14 mouse cellular contexts compared by ENCODE assay signal in genomic region chr9:108752142-108752920, GRCm38 (mm10).
"Had no signal": no experiment of that assay in that cellular context is flagged by ENCODE, and none has a peak within 500 bp of the region (broad histone marks: within the 10 kb centered on the region; RNA-seq: fewer than 3 reads in every experiment).

No protein-coding gene starts in this region.

- H3K27ac ChIP-seq: kidney, postnatal 0 days; limb, embryonic 12.5 days; limb, embryonic 15.5 days; liver, embryonic 14.5 days; macrophage; midbrain, embryonic 15.5 days; neural tube, embryonic 13.5 days; stomach, embryonic 15.5 days had no signal

- H3K9me3 ChIP-seq: limb, embryonic 12.5 days; limb, embryonic 15.5 days; midbrain, embryonic 15.5 days; neural tube, embryonic 13.5 days; stomach, embryonic 15.5 days had no signal

- H3K4me2 ChIP-seq: limb, embryonic 12.5 days; limb, embryonic 15.5 days; liver, embryonic 11.5 days; lung, embryonic 14.5 days; midbrain, embryonic 15.5 days; neural tube, embryonic 13.5 days; stomach, embryonic 15.5 days had no signal

- ATAC-seq: intestine, embryonic 16.5 days; liver, postnatal 0 days; midbrain, embryonic 15.5 days had no signal

- DNase-seq: lung, embryonic 14.5 days; right cerebral cortex, postnatal 25 days had no signal

- H3K4me3 ChIP-seq: limb, embryonic 12.5 days; limb, embryonic 15.5 days; midbrain, embryonic 15.5 days; myocyte; neural tube, embryonic 13.5 days; stomach, embryonic 15.5 days had no signal

- H3K36me3 ChIP-seq: stomach, embryonic 15.5 days had no signal

- H3K4me1 ChIP-seq: limb, embryonic 12.5 days; limb, embryonic 15.5 days; midbrain, embryonic 15.5 days; neural tube, embryonic 13.5 days; stomach, embryonic 15.5 days had no signal

- H3K27me3 ChIP-seq: limb, embryonic 12.5 days; limb, embryonic 15.5 days; midbrain, embryonic 15.5 days; neural tube, embryonic 13.5 days; stomach, embryonic 15.5 days had no signal

- H3K9ac ChIP-seq: limb, embryonic 12.5 days; limb, embryonic 15.5 days; liver, embryonic 14.5 days; liver, postnatal 0 days; lung, embryonic 14.5 days; midbrain, embryonic 15.5 days; neural tube, embryonic 13.5 days; stomach, embryonic 15.5 days had no signal
